Mouse (Mus musculus): ENCODE results near the gene BC029722.

GRCm38 (mm10) chr2:155794674-155795445, 24.4 kb downstream of the BC029722 start:
- TF ChIP-seq CTCF (IDR thresholded peaks at IDR 0.05; ENCODE audit: low read depth, low read length): no peak
- no peak for TF ChIP-seq POLR2A (IDR thresholded peaks at IDR 0.05; ENCODE audit: extremely low read depth, insufficient read depth, low read length)

Data from liver, adult 2 months (tissue).